Mouse (Mus musculus): ENCODE measurements at regions not wholly inside any gene's neighbourhood (a gene's known extent, or its start where the extent isn't known, plus 50 kb on each side); places are given as distances from the start of the nearest gene placed in this dataset.

DNA sequence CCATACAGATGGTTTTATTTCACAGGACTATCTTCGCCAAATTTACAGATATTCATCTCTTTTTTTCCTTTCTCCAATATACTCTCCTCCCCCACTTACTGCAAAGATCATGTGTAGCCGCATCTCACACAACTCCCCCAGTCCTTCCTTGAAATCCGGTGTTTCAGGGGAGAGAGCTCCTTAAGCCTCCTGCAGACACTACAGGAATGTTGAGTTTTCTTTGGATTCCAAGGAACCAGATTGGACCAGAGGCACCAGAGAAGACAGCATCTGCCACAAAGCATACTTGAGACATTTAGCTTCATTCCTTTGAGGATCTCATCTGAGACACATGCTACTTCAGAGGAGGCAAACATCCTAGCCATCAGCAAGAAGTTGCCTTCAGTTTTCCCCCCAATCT is 558.4 kb upstream of the Cdh11 start:
- DNase-seq: no peak
- intact Hi-C loops (cut with DNase I): no loop called here

DNA sequence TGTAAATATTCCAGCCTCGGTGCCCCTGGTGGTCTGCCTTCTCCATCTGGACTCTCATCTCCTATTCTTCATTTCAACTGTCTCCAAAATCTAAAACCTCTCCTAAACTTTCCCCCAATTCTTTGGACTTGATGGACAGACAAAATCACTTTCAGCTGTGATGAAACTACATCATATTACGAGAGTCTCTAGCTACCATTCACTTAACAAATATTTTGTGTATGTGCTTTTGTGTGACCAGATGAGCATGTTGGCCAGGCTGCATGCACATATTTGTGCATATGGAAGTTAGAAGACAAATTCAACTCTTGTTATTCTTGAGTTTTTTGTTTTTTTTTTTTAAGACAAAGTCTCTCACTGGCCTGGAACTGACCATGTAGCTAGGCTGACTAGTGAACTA is 559.4 kb upstream of the Cdh11 start:
- DNase-seq: no peak
- intact Hi-C loops (cut with DNase I): no loop called here

DNA sequence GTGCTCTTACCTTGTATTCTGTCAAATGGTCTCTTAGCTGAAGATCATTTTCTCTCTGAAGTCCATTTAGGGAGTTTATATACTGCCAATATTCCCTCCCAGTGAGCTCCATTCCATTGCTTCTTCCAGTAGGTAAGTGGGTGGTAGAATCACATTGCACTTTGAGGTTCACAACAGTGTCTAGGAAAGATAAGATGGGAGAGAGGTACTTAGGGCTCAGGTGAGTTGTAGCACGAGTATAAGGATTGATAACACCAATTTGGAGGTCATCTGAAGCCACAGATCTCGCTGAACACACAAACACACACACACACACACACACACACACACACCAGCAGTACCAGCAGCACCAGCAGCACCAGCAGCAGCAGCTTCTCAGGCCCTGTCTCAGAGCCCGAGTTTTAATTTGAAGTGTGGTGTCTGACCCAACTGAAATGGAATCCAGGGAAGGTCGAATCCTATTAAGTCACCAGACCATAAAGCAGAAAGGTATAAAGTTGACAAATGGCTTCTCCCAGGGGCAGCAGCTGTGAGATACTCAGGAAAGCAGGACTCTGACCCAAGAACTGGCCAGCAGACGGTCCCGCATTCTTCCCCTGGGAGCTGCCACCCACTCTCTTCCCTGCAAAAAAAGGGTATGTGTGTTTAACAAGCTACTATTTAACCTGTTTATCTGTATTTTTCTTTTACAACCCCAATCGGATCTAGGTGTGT is 561.9 kb upstream of the Cdh11 start:
- intact Hi-C loops (cut with DNase I): no loop called here
- no peak for DNase-seq

DNA sequence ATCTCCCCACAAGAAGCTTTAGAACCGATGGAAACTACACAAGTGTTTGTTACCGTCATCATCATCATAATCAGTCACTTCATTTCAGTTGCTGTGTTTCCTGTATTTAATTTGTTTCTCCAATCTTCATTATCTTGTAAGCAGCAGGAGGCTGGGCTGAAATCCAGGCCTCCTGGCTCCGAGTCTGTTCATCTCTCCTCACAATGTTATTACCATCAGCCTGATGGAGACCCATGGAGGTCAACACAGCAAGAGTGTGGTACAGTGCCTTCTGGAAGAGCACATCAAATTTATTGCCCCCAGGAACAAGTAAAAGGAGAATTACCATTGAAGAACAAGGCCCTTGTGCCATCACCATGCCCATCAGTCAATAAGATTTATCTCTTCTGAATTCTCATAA is 576.3 kb upstream of the Cdh11 start:
- intact Hi-C loops (cut with DNase I): no loop called here
- DNase-seq: no peak

DNA sequence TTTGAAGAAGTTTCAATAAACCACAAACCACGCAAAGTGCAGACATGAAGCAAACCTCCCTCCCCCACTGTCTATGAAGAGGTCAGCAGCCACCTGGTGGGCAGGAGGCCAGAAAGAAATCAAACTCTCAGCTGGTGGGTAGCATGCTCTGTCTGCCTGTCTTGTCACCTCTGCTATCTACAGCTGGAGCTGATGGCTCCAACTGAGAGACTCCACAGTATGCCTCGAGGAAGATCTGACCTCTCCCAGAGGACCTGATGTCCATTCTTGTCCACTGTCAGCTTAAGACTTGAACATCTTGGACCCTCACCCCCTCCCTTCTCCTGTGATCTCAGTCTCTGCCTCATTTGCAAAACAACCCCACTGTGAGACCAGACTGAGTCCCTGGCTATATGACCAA is 585.0 kb upstream of the Cdh11 start:
- intact Hi-C loops (cut with DNase I): no loop called here
- no peak for DNase-seq

DNA sequence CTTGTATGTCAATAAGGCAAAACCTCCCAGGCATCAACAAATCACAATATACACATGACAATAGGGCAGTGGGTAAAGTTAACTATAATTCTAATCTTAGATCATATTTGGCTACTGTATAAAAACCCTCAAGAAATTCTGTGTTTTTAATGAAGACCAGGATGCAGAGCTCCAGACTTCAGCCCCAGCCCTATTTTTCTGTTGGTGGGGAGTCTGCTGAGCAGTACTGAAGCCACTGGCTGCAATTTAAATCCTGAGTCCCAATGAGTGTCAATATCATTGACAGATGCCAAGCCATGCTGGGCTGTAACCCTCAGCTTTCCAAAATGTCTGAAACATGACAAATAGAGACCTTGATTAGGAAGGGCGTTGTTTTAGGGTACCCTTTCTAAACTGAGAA is 587.6 kb upstream of the Cdh11 start:
- intact Hi-C loops (cut with DNase I): no loop called here
- DNase-seq: no peak

DNA sequence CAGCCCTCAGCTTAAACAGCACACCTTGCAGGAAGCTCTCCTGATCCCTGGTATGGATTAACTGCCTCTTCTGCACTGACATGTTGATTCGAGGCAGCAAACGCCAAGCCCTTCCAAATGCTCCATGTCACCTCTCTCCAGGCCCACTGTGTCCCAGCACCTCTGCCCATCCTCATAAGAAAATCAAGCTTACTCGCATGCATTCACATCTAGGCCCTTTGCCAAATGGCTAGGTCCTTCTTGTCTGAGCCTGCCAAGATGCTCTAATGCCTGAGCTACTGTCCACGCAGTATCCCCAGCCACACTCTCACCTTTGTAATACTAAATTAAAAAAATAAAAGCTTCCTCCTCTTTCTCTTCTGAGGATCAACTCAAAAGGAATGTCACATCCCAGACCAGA is 588.7 kb upstream of the Cdh11 start:
- intact Hi-C loops (cut with DNase I): no loop called here
- no peak for DNase-seq

DNA sequence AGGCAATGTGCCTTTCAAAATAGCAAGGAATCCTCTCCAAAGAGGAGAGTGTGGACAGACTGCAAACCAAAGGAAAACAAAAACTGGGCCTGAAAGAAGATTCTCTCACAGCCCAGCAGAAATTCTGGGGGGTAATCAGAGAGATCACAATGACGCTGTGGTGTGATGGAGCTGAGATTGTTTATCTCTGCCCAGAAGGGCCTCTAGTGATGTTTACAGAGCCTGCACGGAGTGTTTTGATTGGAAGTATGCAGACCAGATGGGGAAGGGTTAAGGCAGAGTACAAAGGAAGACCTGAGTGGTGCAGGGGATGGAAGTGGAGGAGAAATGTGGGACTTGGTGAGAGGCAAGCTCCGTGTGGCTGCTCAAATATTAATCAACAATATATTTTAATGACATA is 593.1 kb upstream of the Cdh11 start:
- intact Hi-C loops (cut with DNase I): no loop called here
- no peak for DNase-seq

DNA sequence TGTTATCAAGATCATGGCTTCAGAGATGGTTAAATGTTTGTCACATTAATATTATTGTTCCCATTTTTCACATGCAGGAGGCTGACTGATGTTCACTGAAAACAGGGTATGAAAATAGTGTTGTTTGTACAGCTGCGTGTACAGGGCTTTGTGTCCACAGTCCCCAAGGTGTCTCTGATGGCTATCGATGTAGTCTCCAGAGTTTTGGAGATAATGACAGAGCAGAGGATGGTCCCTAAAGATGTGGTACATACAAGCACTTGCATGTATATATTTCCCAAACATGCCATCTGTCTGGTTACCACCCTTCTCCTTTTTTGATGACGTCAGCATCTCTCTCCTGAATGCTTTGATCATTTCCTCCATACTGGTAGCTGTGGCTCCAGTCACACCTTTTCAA is 596.1 kb upstream of the Cdh11 start:
- intact Hi-C loops (cut with DNase I): no loop called here
- DNase-seq: no peak

DNA sequence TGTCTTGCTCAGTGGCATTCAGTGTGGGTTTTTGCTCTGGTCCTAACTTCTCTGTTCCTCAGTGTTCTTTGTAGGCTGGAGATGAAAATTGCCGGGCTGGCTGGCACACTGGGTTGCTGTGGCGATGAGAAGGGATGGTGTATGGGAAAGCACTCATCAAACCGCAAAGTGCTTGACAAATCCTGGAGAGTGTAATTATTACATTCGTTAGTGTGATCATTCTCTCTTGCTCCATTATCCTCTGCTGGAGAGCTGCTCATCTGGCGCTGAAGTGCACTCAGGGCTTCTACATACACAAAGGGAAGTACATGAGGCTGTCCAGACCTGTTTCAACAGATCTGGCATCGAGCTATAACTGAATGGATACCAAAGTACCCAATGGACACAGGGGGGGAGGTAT is 605.9 kb upstream of the Cdh11 start:
- DNase-seq: no peak
- intact Hi-C loops (cut with DNase I): no loop called here

DNA sequence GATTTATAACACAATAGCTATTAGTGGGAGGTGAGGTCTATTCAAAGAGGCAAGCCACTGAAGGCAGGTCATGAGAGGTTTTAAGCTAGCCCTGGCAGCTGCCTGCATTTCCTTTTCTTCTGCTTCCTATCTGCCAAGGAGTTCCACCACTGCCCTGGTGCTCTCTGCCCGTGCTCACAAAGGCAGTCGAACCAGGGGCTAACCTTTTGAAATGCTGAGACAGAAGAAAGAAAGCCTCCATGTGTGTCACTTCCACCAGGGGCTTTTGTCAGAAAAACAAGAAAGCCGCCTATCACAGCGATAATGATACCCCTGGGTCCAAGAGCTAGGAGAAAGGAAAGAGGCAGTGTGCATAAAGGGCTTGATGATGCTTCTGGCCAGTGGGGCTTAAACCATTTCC is 609.9 kb upstream of the Cdh11 start:
- intact Hi-C loops (cut with DNase I): no loop called here
- no peak for DNase-seq

DNA sequence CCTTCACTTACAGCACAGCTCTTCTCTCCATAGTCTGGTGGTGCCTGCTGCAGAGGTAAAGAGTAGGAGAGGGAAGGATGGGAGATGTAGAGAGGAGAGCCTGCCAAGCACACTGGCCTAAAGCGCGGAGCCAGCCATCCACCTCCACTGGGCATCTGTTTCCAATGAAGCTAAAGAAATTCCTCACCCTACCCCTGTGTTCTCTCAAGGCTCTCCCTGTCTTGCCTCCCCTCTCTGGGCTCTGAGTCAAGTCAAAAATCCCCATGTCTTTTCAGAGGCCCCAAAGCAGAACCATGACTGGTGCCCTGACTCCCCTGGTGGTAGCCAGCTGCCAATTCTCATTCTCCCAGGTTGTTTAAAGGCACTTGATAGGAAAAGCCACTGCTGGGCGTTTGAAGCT is 612.7 kb upstream of the Cdh11 start:
- no peak for DNase-seq
- intact Hi-C loops (cut with DNase I): no loop called here

DNA sequence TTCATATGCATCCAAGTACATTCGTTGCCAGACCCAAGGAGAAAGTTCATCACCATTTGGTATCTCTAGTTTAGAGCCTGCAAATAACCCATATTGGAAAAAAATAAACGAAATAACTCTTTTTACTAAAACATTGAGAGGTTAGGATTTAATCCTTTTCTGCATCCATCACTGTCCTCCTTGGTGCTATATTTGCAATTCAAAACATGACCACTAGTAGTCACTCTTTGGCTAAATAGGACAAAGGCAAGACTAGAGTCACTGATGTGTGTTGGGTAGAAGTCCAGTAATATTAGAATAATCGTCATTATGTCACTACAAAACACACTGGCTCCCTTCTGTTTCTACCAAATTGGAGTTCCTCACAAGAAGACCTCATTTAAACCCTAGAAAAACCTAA is 614.0 kb upstream of the Cdh11 start:
- intact Hi-C loops (cut with DNase I): no loop called here
- no peak for DNase-seq

DNA sequence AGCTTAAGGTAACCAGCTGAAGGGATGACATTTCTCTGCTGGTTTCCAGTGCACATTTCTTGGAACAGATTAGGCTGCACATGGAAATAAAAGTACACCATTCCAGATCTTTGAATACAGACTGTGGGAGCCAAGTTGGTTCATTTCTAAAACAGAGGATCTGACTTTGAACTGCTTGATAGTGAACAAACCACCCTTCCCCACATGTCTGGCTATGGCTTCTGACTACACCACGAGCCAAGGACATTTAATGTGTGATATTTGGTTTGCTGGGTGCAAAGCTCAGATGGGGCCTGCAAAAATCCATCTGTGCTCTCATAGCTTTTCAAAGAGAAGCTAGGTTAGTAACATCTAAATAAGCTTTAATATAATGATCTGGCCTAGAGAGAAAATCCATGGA is 614.7 kb upstream of the Cdh11 start:
- intact Hi-C loops (cut with DNase I): no loop called here
- DNase-seq: no peak

DNA sequence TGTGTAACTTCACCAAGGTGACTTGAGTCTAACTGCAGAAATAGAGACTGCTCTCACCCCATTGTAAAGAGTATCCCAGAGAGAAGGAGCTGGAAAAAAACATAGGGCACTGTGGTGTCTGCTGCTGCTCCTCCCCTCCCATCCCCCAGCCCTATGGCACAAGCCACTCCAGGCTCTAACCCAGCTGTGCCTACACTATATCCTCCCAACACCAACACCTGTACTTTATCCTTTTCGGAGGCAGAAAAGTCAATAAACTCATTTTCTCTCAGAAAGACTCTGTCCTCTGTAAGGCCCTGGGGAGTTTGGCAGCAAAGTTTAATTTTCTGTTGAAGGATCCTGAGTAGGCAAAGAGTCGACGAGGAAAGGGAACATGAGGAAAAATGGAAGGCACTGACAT is 617.3 kb upstream of the Cdh11 start:
- intact Hi-C loops (cut with DNase I): no loop called here
- DNase-seq: no peak

DNA sequence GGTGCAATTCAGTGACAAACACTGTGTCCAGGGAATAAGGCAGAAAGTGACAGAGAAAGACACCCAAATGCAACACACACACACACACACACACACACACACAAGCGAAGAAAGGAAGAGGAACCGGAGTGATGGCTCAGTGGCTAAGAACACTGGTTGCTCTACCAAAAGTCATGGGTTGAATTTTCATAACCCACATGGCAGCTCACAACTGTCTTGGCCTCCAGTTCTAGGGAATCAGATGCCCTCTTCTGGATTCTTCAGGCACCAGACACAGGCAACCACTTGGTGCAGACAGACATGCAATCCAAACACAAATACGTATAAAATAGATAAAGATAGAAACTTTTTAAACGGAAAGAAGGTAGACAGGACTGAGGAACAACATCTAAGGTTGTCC is 618.4 kb upstream of the Cdh11 start:
- intact Hi-C loops (cut with DNase I): no loop called here
- no peak for DNase-seq

DNA sequence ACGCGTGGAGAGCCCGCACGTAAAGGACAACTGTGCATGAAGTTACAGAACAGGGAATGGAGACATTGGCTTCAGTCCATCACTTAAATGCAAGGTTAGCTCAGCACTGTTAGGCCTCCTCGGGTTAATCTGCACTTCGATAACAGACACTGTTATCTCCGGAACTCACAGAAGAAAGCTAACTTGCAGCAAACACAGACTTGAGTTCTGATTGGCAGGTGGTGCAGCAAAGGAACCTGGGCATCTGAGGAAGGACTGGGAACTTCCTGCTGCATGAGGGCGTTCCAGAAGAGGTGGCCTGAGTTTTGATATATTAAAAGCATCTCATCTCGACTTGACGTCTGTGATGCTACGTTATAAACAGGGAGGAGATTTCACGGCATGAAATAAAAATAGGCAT is 620.3 kb upstream of the Cdh11 start:
- no peak for DNase-seq
- intact Hi-C loops (cut with DNase I): no loop called here

DNA sequence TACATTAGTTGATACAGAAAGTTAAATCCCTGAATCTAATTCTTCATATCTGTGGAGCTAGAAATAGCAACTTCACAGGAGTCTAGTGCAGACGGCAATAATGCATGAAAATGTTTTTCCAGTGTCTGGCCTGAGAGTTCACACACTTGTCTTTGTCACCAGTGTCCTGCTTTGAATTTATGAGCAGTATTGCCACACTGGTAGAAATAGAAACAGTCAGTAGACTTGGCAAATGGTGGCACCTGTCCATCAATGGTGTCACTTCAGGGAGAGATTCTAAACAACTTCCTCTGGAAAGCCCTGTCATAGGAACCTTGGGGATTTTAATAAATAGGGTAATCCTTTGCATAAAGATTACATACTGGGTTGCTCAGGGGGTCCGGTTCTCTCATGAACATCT is 621.5 kb upstream of the Cdh11 start:
- DNase-seq: no peak
- intact Hi-C loops (cut with DNase I): no loop called here

DNA sequence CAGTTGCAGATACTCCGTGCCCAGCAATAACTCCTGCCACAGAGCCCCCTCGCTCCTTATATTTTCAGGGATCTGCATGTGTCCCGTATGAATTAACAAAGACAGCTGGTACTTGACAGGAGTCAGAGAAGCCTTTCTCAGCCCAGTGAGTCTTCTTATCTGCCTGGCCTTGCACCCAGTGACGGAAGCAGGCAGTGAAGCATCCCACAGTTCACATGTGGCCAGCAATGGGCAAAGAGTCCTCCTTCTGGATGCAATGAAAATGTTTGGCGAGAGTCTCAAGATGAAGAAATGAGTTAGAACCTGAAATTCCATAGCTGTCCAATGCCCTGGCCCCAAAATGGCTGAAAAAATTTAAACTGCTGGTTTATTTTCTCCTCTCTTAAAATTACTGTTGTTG is 622.2 kb upstream of the Cdh11 start:
- no peak for DNase-seq
- intact Hi-C loops (cut with DNase I): no loop called here

DNA sequence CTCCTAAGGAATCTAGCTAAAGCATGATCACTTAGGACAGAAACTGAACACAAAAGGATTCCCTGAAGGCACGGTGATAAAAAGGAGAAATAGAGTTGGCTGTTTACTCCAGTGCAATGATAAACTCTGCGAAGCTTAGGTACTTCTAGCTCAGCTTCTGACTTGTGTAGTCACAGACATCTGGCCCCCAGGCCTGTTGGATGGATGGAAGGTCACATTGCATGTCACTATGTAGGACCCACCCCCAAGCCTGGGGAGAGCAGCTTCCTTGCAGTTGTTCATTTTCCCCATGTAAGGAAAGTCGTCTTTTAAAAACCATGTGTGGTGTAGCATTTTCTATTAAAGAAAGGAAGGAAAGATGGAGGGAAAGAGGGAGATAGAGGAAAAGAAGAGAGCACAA is 623.0 kb upstream of the Cdh11 start:
- no peak for DNase-seq
- intact Hi-C loops (cut with DNase I): no loop called here

DNA sequence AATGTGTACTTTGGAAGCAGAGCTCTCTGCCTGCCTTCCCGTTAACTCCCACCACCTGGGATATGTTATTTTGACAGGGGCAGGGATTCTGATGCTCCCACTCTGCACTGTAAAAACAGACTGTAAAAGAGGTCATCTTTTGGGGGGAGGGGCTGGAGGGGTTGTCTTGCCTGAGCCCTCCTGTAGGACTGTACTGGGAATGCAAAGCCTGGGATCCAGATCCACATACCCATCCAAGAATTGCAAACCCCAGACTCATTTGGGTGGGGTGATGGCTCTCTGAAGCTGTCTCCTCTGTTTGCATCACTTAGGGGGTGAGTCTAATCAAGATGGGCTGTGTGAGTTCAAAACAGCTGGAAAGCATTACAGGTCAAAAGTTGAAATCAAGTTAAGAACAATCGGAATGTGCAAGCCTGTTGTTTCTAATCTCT is 623.7 kb upstream of the Cdh11 start:
- peak; percentile 7 to 18 for DNase-seq
- intact Hi-C loops (cut with DNase I): no loop called here

DNA sequence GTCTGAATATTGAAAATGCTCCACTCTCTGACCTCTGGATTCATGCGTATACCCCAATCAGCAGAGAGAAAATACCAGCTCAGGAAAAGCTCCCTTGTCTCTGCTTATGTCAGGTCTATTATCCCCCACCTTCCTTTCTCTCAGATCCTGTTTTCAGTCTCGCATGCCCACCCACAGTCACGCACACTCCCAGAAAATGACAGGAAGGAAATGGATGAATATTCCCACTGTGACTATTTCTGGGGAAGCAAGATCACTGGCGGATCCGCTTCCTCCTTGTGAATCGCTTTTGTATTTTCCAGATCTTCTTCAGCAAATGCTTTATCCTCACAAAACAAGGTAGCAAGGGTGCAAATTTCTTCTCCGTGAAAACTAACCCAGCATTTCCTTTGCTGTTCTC is 627.3 kb upstream of the Cdh11 start:
- no peak for DNase-seq
- intact Hi-C loops (cut with DNase I): no loop called here
